29 mouse cellular contexts compared by ENCODE assay signal in the genomic region with DNA sequence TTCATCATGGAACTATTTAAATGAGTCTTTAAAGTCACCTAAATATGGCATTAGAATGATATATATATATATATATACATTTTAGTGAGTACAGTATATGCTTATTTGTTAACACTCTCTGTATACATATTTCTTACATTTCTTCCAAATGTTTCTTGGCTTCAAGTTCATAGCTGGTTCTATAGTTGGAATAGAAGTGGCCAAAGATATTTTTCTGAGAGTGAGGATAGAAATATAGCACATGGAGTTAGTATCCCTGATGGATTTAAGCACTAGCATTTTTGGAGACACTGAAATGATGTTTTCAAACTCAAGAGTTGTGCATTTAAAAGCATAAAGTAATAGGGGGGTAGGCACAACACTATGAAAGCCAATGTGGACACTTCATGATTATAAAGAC.
"Had no signal": no experiment of that assay in that cellular context is flagged by ENCODE, and none has a peak within 500 bp of the region (broad histone marks: within the 10 kb centered on the region; RNA-seq: fewer than 3 reads in every experiment).

No protein-coding gene starts in this region.

- H3K9me3 ChIP-seq: embryonic facial prominence, embryonic 10.5 days; embryonic facial prominence, embryonic 12.5 days; embryonic facial prominence, embryonic 13.5 days; embryonic facial prominence, embryonic 15.5 days; forebrain, embryonic 10.5 days; forebrain, embryonic 12.5 days; forebrain, embryonic 13.5 days; forebrain, embryonic 15.5 days had no signal

- H3K4me3 ChIP-seq: embryonic facial prominence, embryonic 10.5 days; embryonic facial prominence, embryonic 12.5 days; embryonic facial prominence, embryonic 13.5 days; embryonic facial prominence, embryonic 15.5 days; erythroblast, embryonic 14.5 days; forebrain, embryonic 10.5 days; forebrain, embryonic 12.5 days; forebrain, embryonic 13.5 days; forebrain, embryonic 15.5 days; gastrocnemius, adult 2 months; heart, adult 2 months had no signal

- H3K27me3 ChIP-seq: embryonic facial prominence, embryonic 12.5 days; embryonic facial prominence, embryonic 13.5 days; embryonic facial prominence, embryonic 15.5 days; forebrain, embryonic 12.5 days; forebrain, embryonic 13.5 days; forebrain, embryonic 15.5 days had no signal

- H3K4me1 ChIP-seq: embryonic facial prominence, embryonic 10.5 days; embryonic facial prominence, embryonic 12.5 days; embryonic facial prominence, embryonic 15.5 days; forebrain, embryonic 10.5 days; forebrain, embryonic 12.5 days; forebrain, embryonic 13.5 days; forebrain, embryonic 15.5 days had no signal

- H3K9ac ChIP-seq: embryonic facial prominence, embryonic 12.5 days; embryonic facial prominence, embryonic 13.5 days; embryonic facial prominence, embryonic 15.5 days; forebrain, embryonic 12.5 days; forebrain, embryonic 13.5 days; forebrain, embryonic 15.5 days; forebrain, postnatal 0 days had no signal

- H3K27ac ChIP-seq: embryonic facial prominence, embryonic 10.5 days; embryonic facial prominence, embryonic 12.5 days; embryonic facial prominence, embryonic 13.5 days; embryonic facial prominence, embryonic 15.5 days; forebrain, embryonic 10.5 days; forebrain, embryonic 12.5 days; forebrain, embryonic 13.5 days; forebrain, embryonic 15.5 days; gastrocnemius, adult 2 months; heart, adult 2 months had no signal

- DNase-seq: cerebellum, adult 2 months; cerebellum, adult 8-10 months; cerebellum, adult 9-10 months; cerebellum, adult 9-11 months; cerebellum, postnatal 10 days; cerebellum, postnatal 14 days; cerebellum, postnatal 25 days; cerebellum, postnatal 36 days; embryo, embryonic 11 days; forebrain, postnatal 0 days; gastrocnemius, adult 2 months; gastrocnemius, postnatal 10 days; gastrocnemius, postnatal 14 days; gastrocnemius, postnatal 25 days; gastrocnemius, postnatal 36 days; heart, adult 11 months; heart, adult 18-20 months; heart, adult 2 months had no signal

- H3K36me3 ChIP-seq: embryonic facial prominence, embryonic 10.5 days; embryonic facial prominence, embryonic 12.5 days; embryonic facial prominence, embryonic 13.5 days; embryonic facial prominence, embryonic 15.5 days; forebrain, embryonic 10.5 days; forebrain, embryonic 12.5 days; forebrain, embryonic 15.5 days had no signal

- H3K4me2 ChIP-seq: embryonic facial prominence, embryonic 12.5 days; embryonic facial prominence, embryonic 13.5 days; embryonic facial prominence, embryonic 15.5 days; forebrain, embryonic 12.5 days; forebrain, embryonic 13.5 days; forebrain, embryonic 15.5 days had no signal

- ATAC-seq: forebrain, embryonic 13.5 days; forebrain, embryonic 14.5 days; forebrain, embryonic 15.5 days; forebrain, embryonic 16.5 days; forebrain, postnatal 0 days had no signal
